Mouse (Mus musculus) lung, embryonic 14.5 days (tissue): ENCODE measurements at regions not wholly inside any gene's neighbourhood (a gene's known extent, or its start where the extent isn't known, plus 50 kb on each side); places are given as distances from the start of the nearest gene placed in this dataset.
"Not testable (repeated sequence)": the region's sequence is repeated elsewhere in the genome, so short reads cannot be mapped to it uniquely, and the experiment has no call there.

Experiments
- ATAC-seq: fragments of 200-750 bp; cut with Nextera tagmentation; 2 replicates; pipeline ENCODE4 v1.8.0; 2017; ENCODE audit warnings: mild to moderate bottlenecking, moderate TSS enrichment, moderate library complexity; ENCODE audit not compliant: insufficient read depth
- DNase-seq: peaks from one replicate; pipeline ENCODE4 v3.0.0-alpha.2; 2015
- H3K27ac ChIP-seq: fragments of 300-500 bp; sonication (generic); 2 replicates; pipeline ENCODE4 v1.5.1; 2014; ENCODE audit warnings: low read depth, mild to moderate bottlenecking, moderate library complexity
- H3K27me3 ChIP-seq: fragments of 300-500 bp; sonication (generic); 2 replicates; pipeline ENCODE4 v1.6.1; 2014; ENCODE audit warnings: low read length, control low read depth; ENCODE audit not compliant: insufficient read depth
- H3K36me3 ChIP-seq: fragments of 300-500 bp; sonication (generic); 2 replicates; pipeline ENCODE4 v1.6.1; 2014; ENCODE audit warnings: control low read depth; ENCODE audit not compliant: insufficient read depth
- H3K4me1 ChIP-seq: fragments of 300-500 bp; sonication (generic); 2 replicates; pipeline ENCODE4 v1.6.1; 2014; ENCODE audit warnings: antibody characterized with exemption, control low read depth; ENCODE audit not compliant: insufficient read depth
- H3K4me2 ChIP-seq: fragments of 300-500 bp; sonication (generic); 2 replicates; pipeline ENCODE4 v1.6.1; 2014; ENCODE audit warnings: mild to moderate bottlenecking
- H3K4me3 ChIP-seq: fragments of 300-500 bp; sonication (generic); 2 replicates; pipeline ENCODE4 v1.5.1; 2014; ENCODE audit warnings: low read depth, low read length
- H3K9ac ChIP-seq: fragments of 300-500 bp; sonication (generic); 2 replicates; pipeline ENCODE4 v1.6.1; 2014
- H3K9me3 ChIP-seq: fragments of 300-500 bp; sonication (generic); 2 replicates; pipeline ENCODE4 v1.6.1; 2016; ENCODE audit warnings: low read depth, low read length, control low read depth
- CTCF ChIP-seq: IDR thresholded peaks from 2 replicates; pipeline ENCODE4 v1.5.1; 2016; ENCODE audit warnings: antibody characterized with exemption, low read depth
- WGBS: fragments of 180-500 bp; shearing (Covaris S2); extraction: QIAGEN DNeasy Blood & Tissue Kit; methylation state at CpG from one replicate; pipeline ENCODE4 v1.1.7; 2014; 5-methylcytosine and 5-hydroxymethylcytosine counted together

- H3K27ac ChIP-seq, ATAC-seq, H3K27me3 ChIP-seq, H3K4me2 ChIP-seq, H3K36me3 ChIP-seq, H3K9me3 ChIP-seq, H3K4me1 ChIP-seq, H3K4me3 ChIP-seq, H3K9ac ChIP-seq: not testable (repeated sequence)
- peak; percentile 30 for DNase-seq
- 19% methylated on average over 8 of the region's 8 CpGs for WGBS
- peak; percentile 32 for TF ChIP-seq CTCF
Measured at GRCm38 (mm10) chr13:68049731-68050130, 186.6 kb downstream of the BC048507 start.

GRCm38 (mm10) chr13:68093311-68093710, 230.2 kb downstream of the BC048507 start:
- WGBS, result 77% methylated on average over 7 of the region's 9 CpGs
- not testable (repeated sequence) for ATAC-seq

GRCm38 (mm10) chr13:68116786-68117185, 253.7 kb downstream of the BC048507 start:
- H3K4me1 ChIP-seq, H3K9me3 ChIP-seq, H3K27me3 ChIP-seq, H3K36me3 ChIP-seq, H3K4me2 ChIP-seq, ATAC-seq, H3K9ac ChIP-seq, H3K4me3 ChIP-seq, H3K27ac ChIP-seq, DNase-seq: not testable (repeated sequence)
- 77% methylated on average over 5 of the region's 5 CpGs for WGBS

More at GRCm38 (mm10) chr13:68093311-68093710, 230.2 kb downstream of the BC048507 start:
- H3K4me2 ChIP-seq, H3K36me3 ChIP-seq, DNase-seq, H3K9me3 ChIP-seq, H3K27ac ChIP-seq, H3K4me1 ChIP-seq, H3K4me3 ChIP-seq, H3K9ac ChIP-seq, H3K27me3 ChIP-seq: not testable (repeated sequence)
